Mouse (Mus musculus): Measurements from ENCODE around the gene Hist2h2aa2. TPM values are rescaled to one million over a fixed set of nuclear protein-coding genes. Genes with fewer than 3 reads are reported as not detected.
"Not testable (repeated sequence)": the region's sequence is repeated elsewhere in the genome, so short reads cannot be mapped to it uniquely, and the experiment has no call there.

Hist2h2aa2 gene
- total RNA-seq, 2 experiments from 2014 or later = 189 to 208 TPM

GRCm38 (mm10) chr3:96238954-96239793 lies 902 bp downstream of the Hist2h2aa2 start, which contains the start of gene Hist2h3c2:
TSS of gene Hist2h3c2 (minus strand) at chr3:96239127.
- peak in 1 of 2 experiments; percentile 49 for DNase-seq
- intact Hi-C loops (cut with DNase I) = not testable (repeated sequence)

GRCm38 (mm10) chr3:96237904-96238511 lies 2.1 kb downstream of the Hist2h2aa2 start:
- no peak for DNase-seq
- intact Hi-C loops (cut with DNase I) = no loop called here

- no peak for DNase-seq
- intact Hi-C loops (cut with DNase I) = no loop called here
These were observed 2.7 kb downstream of the Hist2h2aa2 start for GRCm38 (mm10) chr3:96237335-96237903.

- intact Hi-C loops (cut with DNase I) = no loop called here
- DNase-seq = no peak
These were observed 3.2 kb downstream of the Hist2h2aa2 start for GRCm38 (mm10) chr3:96236834-96237334.

GRCm38 (mm10) chr3:96235836-96236235 lies 4.2 kb downstream of the Hist2h2aa2 start:
- intact Hi-C loops (cut with DNase I) = no loop called here
- DNase-seq = no peak

GRCm38 (mm10) chr3:96234914-96235313 lies 5.2 kb downstream of the Hist2h2aa2 start:
- DNase-seq = no peak
- intact Hi-C loops (cut with DNase I) = no loop called here

GRCm38 (mm10) chr3:96231758-96232120 lies 8.3 kb downstream of the Hist2h2aa2 start:
- DNase-seq = no peak
- intact Hi-C loops (cut with DNase I) = no loop called here

- intact Hi-C loops (cut with DNase I) = no loop called here
- DNase-seq = no peak
These were observed 8.9 kb downstream of the Hist2h2aa2 start for GRCm38 (mm10) chr3:96230910-96231757.

- intact Hi-C loops (cut with DNase I) = no loop called here
- no peak for DNase-seq
These were observed 9.7 kb downstream of the Hist2h2aa2 start for GRCm38 (mm10) chr3:96230404-96230803.

- no peak for DNase-seq
- intact Hi-C loops (cut with DNase I) = loop anchor here (5.0 kb wide), 1 partner anchor 157 kb away; no protein-coding TSS in a partner anchor
These were observed 11.2 kb downstream of the Hist2h2aa2 start for GRCm38 (mm10) chr3:96228828-96229227.

- no peak for DNase-seq
- intact Hi-C loops (cut with DNase I) = loop anchor here (5.0 kb wide), 1 partner anchor 155 kb away; no protein-coding TSS in a partner anchor
These were observed 13.1 kb downstream of the Hist2h2aa2 start for GRCm38 (mm10) chr3:96226695-96227648.

- intact Hi-C loops (cut with DNase I) = loop anchor here (5.0 kb wide), 1 partner anchor 153 kb away; no protein-coding TSS in a partner anchor
These were observed 14.7 kb downstream of the Hist2h2aa2 start for GRCm38 (mm10) chr3:96225421-96225820.

GRCm38 (mm10) chr3:96222774-96223173 lies 17.3 kb downstream of the Hist2h2aa2 start:
- intact Hi-C loops (cut with DNase I) = no loop called here
- no peak for DNase-seq

More at GRCm38 (mm10) chr3:96225421-96225820, 14.7 kb downstream of the Hist2h2aa2 start:
- DNase-seq = no peak

- DNase-seq = no peak
- intact Hi-C loops (cut with DNase I) = no loop called here
These were observed 18.4 kb downstream of the Hist2h2aa2 start for GRCm38 (mm10) chr3:96221640-96222038.

GRCm38 (mm10) chr3:96220765-96221639 lies 19.1 kb downstream of the Hist2h2aa2 start, which contains the start of the genes Hist2h2ac and Hist2h2be:
TSS of gene Hist2h2ac (minus strand) at chr3:96220880.
TSS of gene Hist2h2be (plus strand) at chr3:96221119.
- intact Hi-C loops (cut with DNase I) = no loop called here
- DNase-seq = peak; percentile 58 to 75

GRCm38 (mm10) chr3:96220131-96220764 lies 19.8 kb downstream of the Hist2h2aa2 start:
- intact Hi-C loops (cut with DNase I) = not testable (repeated sequence)

GRCm38 (mm10) chr3:96219661-96220130 lies 20.4 kb downstream of the Hist2h2aa2 start, which contains the start of the genes Bola1 and Hist2h2ab:
TSS of gene Bola1 (minus strand) at chr3:96219709.
TSS of gene Hist2h2ab (plus strand) at chr3:96219865.
- peak; percentile 26 to 78 for DNase-seq
- intact Hi-C loops (cut with DNase I) = no loop called here

More at GRCm38 (mm10) chr3:96220131-96220764, 19.8 kb downstream of the Hist2h2aa2 start:
- DNase-seq = peak in 1 of 2 experiments; percentile 74
